Mouse (Mus musculus): ENCODE measurements at regions not wholly inside any gene's neighbourhood (a gene's known extent, or its start where the extent isn't known, plus 50 kb on each side); places are given as distances from the start of the nearest gene placed in this dataset.

- no peak for DNase-seq
These were observed 76.4 kb upstream of the Atp5g3 start for GRCm38 (mm10) chr2:73987441-73988105.

GRCm38 (mm10) chr2:73985911-73986250 is 74.8 kb upstream of the Atp5g3 start:
- DNase-seq, result no peak

- no peak for DNase-seq
These were observed 74.2 kb upstream of the Atp5g3 start for GRCm38 (mm10) chr2:73985238-73985910.

- no peak for DNase-seq
These were observed 72.0 kb upstream of the Atp5g3 start for GRCm38 (mm10) chr2:73983166-73983565.

GRCm38 (mm10) chr2:73978072-73978471 is 66.9 kb upstream of the Atp5g3 start:
- DNase-seq, result no peak

- DNase-seq, result no peak
These were observed 62.6 kb upstream of the Atp5g3 start for GRCm38 (mm10) chr2:73973774-73974173.

- DNase-seq, result no peak
These were observed 56.5 kb upstream of the Atp5g3 start for GRCm38 (mm10) chr2:73967618-73968017.

- DNase-seq, result peak; percentile 8 to 15
These were observed 54.5 kb upstream of the Atp5g3 start for GRCm38 (mm10) chr2:73965595-73965994.

All from layer of hippocampus, postnatal 36 days (tissue).